Mouse (Mus musculus) left cerebral cortex, postnatal 10 days (tissue): ENCODE measurements around the gene Angel2. TPM values are rescaled to one million over a fixed set of nuclear protein-coding genes. Genes with fewer than 3 reads are reported as not detected.
"Not testable (repeated sequence)": the region's sequence is repeated elsewhere in the genome, so short reads cannot be mapped to it uniquely, and the experiment has no call there.

Experiments
- DNase-seq, 2 experiments: peaks; one replicate each; pipeline ENCODE4 v3.0.0; 2021 to 2022; ENCODE audit warnings: low spot score in 2 of 2, mixed read lengths in 1 of 2; ENCODE audit errors: extremely low spot score in 1 of 2
- intact Hi-C: fragments of 180-260 bp; cut with DNase I; formaldehyde crosslinking; loops from one replicate; pipeline ENCODE4 v1.15.1; 2025
- total RNA-seq, 2 experiments: library from RNA; stranded (reverse); gene quantifications; 2 replicates each; pipeline ENCODE4 v1.2.3; 2021

Angel2 gene
- 10 to 100 TPM; 60.9 to 63.8 TPM for total RNA-seq

DNA sequence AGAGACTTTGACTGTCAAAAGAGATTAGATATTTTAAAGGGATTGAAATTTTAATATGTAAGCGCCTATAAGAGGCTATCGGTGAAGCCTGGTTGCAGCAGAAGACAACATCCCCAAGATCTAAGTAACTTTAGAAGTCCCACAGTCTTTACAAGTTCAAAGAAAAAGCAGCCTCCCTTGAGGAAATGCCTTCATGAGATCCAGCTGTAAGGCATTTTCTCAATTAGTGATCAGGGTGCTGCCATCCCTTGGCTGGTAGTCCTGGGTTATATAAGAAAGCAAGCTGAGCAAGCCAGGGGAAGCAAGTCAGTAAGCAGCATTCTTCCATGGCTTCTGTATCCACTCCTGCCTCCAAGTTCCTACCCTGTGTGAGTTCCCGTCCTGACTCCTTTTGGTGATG is at the start of gene Angel2:
Angel2 (plus strand) TSS at position 301 of the 400 bp plus-strand sequence.
- DNase-seq, intact Hi-C loops: not testable (repeated sequence)

DNA sequence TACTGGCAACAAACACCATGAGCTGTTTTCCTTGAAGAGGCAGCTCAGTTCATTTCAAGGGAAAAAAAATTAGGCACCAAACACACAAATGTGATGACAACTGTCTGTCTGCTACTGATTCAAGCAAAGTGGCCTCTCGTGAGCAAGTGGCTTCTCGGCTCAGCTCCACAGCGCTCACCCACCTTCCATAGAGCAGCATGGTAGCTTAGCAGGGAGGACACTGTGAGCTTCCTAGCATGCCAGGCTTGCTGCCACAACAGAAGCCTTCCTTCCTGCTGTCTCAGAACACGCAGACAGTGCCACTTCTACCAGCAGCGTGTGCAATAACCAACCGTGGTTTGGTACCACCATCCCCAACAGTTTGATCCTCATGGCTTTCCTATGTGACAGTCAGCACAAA is 49.2 kb upstream of the Angel2 start:
- DNase-seq = no peak
- intact Hi-C loops = no loop called here

GRCm38 (mm10) chr1:190880638-190881037 is 44.3 kb upstream of the Angel2 start:
- intact Hi-C loops = no loop called here

GRCm38 (mm10) chr1:190881422-190881821 is 43.5 kb upstream of the Angel2 start:
- intact Hi-C loops = no loop called here
- peak; percentile 59 to 60 for DNase-seq

More at GRCm38 (mm10) chr1:190880638-190881037, 44.3 kb upstream of the Angel2 start:
- DNase-seq = no peak

- no peak for DNase-seq
- intact Hi-C loops = no loop called here
Observed at GRCm38 (mm10) chr1:190886014-190886413, 38.9 kb upstream of the Angel2 start.

DNA sequence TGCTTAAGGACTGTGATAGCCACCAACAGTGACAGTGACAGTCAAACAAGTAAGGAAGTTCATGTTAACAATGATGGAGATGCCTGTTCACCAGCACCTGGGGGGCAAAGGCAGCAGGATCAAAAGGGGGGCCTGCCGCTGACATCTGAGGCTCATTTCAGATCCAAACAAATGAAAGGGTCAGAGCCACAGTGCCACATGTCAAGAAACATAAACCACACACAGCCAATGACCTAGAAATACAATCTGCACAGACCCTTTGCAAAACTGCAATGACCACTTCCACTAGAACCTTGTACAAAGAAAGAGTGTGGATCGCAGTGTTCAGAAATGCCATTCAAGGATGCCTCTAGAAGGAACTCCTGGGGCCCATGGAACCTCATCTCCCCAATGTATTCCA is 36.9 kb upstream of the Angel2 start:
- intact Hi-C loops = no loop called here
- DNase-seq = no peak

- DNase-seq = no peak
- intact Hi-C loops = no loop called here
Observed at GRCm38 (mm10) chr1:190888646-190889045, 36.3 kb upstream of the Angel2 start.

GRCm38 (mm10) chr1:190893559-190894167 is 31.2 kb upstream of the Angel2 start:
- intact Hi-C loops = no loop called here

GRCm38 (mm10) chr1:190898186-190898585 is 26.7 kb upstream of the Angel2 start:
- intact Hi-C loops = no loop called here
- no peak for DNase-seq

More at GRCm38 (mm10) chr1:190893559-190894167, 31.2 kb upstream of the Angel2 start:
- DNase-seq = no peak

DNA sequence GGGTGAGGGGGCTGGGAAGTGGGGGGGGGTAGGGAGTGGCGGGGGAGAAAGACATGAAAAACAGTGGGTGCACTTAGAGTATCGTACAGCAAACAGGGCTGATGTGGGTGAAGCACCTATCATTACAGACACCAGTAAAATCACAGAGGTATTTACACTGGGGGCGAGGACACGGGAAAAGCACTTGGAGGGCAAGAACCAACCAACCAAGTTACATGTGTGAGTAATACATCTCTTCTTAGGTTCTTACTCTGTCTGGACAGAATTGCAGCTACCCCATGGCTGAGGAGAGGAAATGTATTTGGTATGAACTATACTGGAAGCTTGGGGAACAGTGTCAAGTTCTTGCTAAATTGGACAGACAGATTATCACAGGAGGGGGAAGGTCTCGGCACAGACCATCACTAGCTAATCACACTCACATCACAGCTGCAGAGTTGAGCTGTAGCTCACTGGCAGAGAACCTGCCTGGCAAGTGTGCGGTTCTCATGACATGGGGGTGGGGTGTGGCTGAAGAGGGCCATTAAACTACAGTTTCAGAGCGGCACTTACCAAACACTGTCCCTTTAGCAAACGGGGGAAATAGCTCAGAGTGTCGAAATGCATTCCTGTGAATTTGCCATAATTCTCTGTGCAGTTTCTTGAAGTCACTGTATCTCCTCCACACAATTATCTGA is 25.9 kb upstream of the Angel2 start:
- no peak for DNase-seq
- intact Hi-C loops = no loop called here

DNA sequence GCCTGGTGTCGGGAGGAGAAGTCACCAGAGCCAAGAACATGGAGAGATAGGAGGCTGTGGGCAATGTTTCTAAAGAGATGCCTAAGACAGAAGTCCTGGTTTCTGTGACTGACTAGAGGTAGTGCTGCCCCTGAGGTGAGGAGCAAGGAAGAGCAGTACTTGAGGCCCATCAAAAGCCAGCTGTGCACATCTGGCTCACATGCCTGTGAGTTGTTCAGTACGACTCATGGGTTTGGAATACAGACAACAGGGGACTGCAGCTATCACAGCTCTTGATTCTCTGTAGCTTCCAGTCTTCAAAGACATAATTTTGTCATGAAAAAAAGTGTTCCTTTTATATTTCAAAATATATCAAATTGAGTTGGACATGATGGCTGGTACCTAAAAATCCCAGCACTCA is 23.8 kb upstream of the Angel2 start:
- intact Hi-C loops = no loop called here
- no peak for DNase-seq

- intact Hi-C loops = no loop called here
Observed at GRCm38 (mm10) chr1:190904136-190904535, 20.8 kb upstream of the Angel2 start.

DNA sequence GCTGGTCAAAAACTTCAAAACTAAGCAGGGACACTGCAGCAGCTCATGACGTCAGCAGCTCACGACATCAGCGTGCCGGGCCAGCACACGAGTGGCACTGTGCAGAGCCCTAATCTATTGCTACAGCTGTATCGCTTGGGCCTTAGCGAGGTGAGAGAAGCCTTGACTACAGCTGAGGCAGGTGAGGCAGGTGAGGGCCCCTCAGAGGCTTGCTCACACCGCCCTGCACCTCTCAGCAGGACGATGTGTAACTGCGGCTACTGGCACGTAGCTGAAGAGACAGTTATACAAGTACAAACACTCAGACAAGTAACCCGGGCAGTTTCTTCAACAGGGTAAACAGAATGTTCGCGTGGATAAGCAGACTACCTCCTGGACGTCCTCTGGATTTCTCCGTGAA is 20.2 kb upstream of the Angel2 start:
- intact Hi-C loops = no loop called here
- DNase-seq = no peak

More at GRCm38 (mm10) chr1:190904136-190904535, 20.8 kb upstream of the Angel2 start:
- no peak for DNase-seq

GRCm38 (mm10) chr1:190910836-190911235 is 14.1 kb upstream of the Angel2 start:
- no peak for DNase-seq
- intact Hi-C loops = no loop called here

DNA sequence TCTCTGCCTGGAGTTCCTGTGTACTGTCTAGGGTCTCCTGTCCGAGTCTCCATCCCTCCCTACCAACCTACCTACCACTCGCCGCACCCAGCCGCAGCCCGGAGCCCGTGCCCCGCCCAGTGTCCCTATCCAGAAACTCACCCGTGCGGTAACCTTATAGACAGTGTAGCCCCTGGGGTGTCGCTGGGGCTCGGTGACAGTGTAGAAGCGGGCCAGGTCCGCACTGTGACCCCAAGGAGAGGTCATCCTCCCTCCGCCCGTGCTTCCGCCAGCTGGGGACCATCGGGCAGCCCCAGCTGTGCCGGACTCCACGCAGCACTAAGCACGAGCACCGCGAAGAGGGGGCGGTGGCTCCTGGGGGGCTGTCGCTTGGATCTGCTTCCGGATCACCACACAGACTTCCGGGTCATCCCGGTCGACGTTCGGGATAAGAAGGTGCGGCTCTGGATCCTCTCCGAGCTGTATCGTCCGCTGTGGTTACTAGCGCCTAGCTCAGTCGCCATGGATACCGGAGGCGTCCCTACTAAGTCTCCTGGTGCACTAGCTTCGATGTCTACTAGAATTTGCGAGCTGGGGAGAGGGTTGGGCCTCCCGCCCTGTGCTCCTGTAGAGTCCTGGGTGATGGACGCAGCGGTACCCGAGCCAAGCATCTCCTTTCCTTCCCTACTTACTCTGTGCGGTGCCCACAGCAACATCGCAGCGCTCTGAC is 13.3 kb upstream of the Angel2 start, which contains the start of gene Rps6kc1:
Rps6kc1 (minus strand) TSS at position 356 of the 709 bp plus-strand sequence.
- peak; percentile 83 to 93 for DNase-seq
- intact Hi-C loops = no loop called here

DNA sequence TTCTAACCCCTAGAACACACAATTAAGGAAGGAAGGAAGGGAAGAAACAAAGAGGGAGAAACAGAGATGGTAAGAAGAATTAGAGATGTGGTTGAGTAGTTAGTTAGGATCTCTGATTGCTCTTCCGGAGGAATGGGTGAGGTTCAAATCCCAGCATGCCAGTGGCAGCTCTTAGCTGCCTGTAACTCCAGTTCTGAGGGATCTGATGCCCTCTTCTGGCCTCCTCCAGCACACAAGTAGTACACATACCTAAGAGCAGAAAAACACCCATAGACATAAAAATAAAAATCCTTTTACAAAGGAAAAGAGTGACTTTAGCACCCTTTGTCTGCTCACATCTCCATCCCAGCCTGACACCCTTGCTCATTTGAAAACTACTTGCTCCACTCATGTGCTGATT is 12.3 kb upstream of the Angel2 start:
- intact Hi-C loops = no loop called here
- no peak for DNase-seq

- peak; percentile 36 to 69 for DNase-seq
- intact Hi-C loops = no loop called here
Observed at GRCm38 (mm10) chr1:190918938-190919337, 6.0 kb upstream of the Angel2 start.

GRCm38 (mm10) chr1:190919725-190920469 is 5.0 kb upstream of the Angel2 start:
- intact Hi-C loops = no loop called here
- DNase-seq = no peak

DNA sequence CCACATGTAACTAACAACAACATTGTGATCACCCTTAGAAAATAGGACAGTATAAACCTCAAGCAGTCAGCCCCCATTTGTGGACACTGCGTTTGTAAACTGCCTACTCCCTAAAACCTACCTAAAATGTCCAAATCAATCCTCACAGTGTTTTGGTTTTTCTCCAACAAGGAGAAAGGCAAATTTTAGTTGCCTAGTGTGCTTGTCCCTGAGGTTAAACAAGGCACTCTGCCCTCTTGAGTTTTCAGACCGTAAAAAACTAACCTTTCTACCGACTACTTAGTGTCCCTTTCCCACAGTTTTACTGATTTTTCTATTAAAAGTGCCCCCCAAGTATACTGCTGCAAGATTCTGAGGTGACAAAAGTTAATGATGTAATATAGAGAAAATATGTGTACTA is 2.4 kb downstream of the Angel2 start:
- intact Hi-C loops = no loop called here
- DNase-seq = no peak
